Mouse (Mus musculus) brown adipose tissue, adult 24 weeks (tissue): ENCODE data around the gene Teddm3. TPM values are rescaled to one million over a fixed set of nuclear protein-coding genes. Genes with fewer than 3 reads are reported as not detected.
"Not testable (repeated sequence)": the region's sequence is repeated elsewhere in the genome, so short reads cannot be mapped to it uniquely, and the experiment has no call there.

Experiments used
- H3K27ac ChIP-seq: fragments of 200-500 bp; replicated peaks from 2 replicates; pipeline ENCODE4 v1.5.1; 2012; ENCODE audit warnings: low read depth, mild to moderate bottlenecking, low read length
- H3K4me1 ChIP-seq: fragments of 200-500 bp; 2 replicates; pipeline ENCODE4 v1.6.1; 2012; ENCODE audit warnings: low read length, mixed read lengths; ENCODE audit not compliant: control insufficient read depth, insufficient read depth, insufficient read length
- H3K4me3 ChIP-seq: fragments of 200-500 bp; 2 replicates; pipeline ENCODE4 v1.5.1; 2012; ENCODE audit warnings: low read depth, mild to moderate bottlenecking, low read length, moderate library complexity; ENCODE audit not compliant: insufficient read depth
- polyA plus RNA-seq: library from polyadenylated mRNA; stranded (reverse); fragments of >200 nt; gene quantifications from 2 replicates; pipeline ENCODE4 v1.2.4, GENCODE M21; 2012; ENCODE audit not compliant: missing spikeins, insufficient read depth, insufficient read length

Teddm3 gene
- polyA plus RNA-seq: not detected in 2 replicates

DNA sequence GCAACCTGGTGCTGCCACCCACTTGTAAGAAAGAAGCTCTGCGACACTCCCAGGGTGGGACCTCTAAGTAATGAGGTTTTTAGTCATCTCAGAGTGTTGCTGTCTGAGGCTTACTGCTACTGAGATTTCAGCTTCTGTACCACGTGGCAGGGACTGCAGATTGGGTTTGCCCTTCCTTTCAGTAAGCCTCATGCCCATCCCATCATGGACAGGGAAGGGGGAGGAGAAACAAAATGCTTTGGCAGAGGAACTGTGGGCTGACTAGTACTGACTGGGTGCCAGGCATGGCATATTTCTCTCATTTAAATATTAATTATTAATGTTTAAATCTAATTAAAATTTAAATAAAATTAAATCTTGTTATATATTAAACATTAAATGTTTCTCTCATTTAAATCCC, at the start of gene Teddm3:
Gene Teddm3 (minus strand): TSS at position 101 of the 400 bp plus-strand sequence.
- not testable (repeated sequence) for H3K4me3 ChIP-seq, H3K27ac ChIP-seq, H3K4me1 ChIP-seq

GRCm38 (mm10) chr16:21202731-21203130, 48.9 kb upstream of the Teddm3 start:
- H3K27ac ChIP-seq: no peak overlapping the region
- H3K4me3 ChIP-seq: no peak overlapping the region
- H3K4me1 ChIP-seq: no peaks in the 10 kb centered on the region

DNA sequence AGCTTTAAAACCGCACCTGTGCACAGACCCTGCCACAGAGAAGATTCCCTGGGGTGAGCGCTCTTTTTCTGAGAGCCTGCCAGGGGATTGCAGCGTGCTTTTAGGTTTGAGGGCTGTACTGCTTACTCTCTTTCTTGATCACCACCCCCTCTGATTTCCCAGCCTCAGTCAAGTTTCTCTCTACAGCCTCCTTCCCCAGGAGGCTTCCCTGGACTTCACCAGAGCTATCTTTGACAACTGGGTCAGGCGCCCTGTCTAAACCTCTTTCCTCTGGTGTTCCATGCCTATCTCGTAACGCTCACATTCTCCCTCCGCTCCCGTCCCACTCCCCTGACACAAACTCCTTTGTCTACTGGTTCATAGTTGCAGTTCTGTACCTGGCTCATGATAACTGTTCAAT, 45.6 kb upstream of the Teddm3 start:
- Histone ChIP-seq H3K27ac (no peak overlapping the region), H3K4me1 (no peaks in the 10 kb centered on the region), H3K4me3 (no peak overlapping the region)

DNA sequence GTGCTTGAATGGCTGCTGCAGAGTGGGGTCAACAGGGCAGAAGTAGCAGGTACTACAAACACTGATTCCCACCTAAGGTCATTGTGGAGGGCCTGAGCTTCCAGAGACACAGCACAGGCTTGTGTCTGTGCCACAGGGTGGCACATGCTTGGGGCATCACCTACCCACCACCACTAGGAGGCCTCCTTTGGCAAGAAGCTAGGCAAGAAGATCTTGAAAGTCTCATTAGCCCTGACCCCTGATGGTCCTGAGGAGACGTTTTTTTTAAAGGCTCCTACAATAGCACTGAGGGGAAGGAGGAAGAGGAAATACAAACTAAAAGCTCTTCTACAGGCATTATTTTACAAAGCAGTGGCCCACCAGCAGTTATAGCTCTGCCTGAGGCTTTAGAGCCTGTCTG, 44.7 kb upstream of the Teddm3 start:
- Histone ChIP-seq H3K4me3 (no peak overlapping the region), H3K27ac (no peak overlapping the region), H3K4me1 (no peaks in the 10 kb centered on the region)

DNA sequence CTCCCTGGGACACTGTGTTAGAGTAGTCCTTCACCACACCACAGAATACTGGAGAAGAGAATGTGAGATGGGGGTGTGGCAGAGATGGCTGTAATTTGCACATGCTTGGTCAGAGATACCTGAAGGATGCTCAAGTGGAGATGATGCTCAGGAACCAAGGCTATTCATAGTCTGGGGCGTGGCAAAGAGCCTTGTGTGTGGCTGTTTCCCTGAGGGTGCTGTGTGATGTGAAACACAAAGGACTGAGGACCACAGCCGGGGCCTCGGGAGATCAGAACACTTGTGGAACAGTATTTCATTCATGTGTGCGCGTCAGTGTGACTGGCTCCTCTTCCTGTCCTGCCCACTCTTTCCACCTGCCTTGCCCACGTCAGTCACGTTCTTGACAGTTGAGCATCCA, 44.2 kb upstream of the Teddm3 start:
- H3K4me3 ChIP-seq: no peak overlapping the region
- H3K4me1 ChIP-seq: no peaks in the 10 kb centered on the region
- no peak overlapping the region for H3K27ac ChIP-seq

- Histone ChIP-seq H3K4me1 (no peaks in the 10 kb centered on the region), H3K4me3 (no peak overlapping the region), H3K27ac (no peak overlapping the region)
Measured at GRCm38 (mm10) chr16:21197542-21197941, 43.7 kb upstream of the Teddm3 start.

GRCm38 (mm10) chr16:21196576-21196975, 42.8 kb upstream of the Teddm3 start:
- H3K4me3 ChIP-seq: no peak overlapping the region
- H3K27ac ChIP-seq: no peak overlapping the region
- no peaks in the 10 kb centered on the region for H3K4me1 ChIP-seq

GRCm38 (mm10) chr16:21195260-21195866, 41.6 kb upstream of the Teddm3 start:
- H3K4me1 ChIP-seq: no peaks in the 10 kb centered on the region
- H3K27ac ChIP-seq: no peak overlapping the region
- no peak overlapping the region for H3K4me3 ChIP-seq

DNA sequence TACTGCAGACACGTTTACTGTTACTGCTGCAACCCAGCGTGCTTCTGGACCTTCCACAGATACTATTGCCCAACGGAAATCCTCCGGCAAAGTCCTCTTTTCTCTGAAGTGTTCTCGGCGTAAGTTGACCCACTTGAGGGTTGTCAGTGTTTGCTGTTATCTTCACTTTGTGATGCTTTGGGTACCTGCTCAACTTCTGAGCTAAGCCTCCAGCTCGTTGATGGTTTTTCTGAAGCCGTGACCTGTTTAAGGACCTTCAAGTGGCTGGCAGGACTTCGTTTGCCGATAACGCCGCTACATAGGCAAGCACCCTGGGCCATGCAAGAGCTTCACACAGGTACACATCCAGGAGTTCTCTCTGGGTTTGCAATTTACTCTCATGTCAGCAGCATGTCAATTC, 40.4 kb upstream of the Teddm3 start:
- H3K27ac ChIP-seq: no peak overlapping the region
- H3K4me3 ChIP-seq: no peak overlapping the region
- no peaks in the 10 kb centered on the region for H3K4me1 ChIP-seq

GRCm38 (mm10) chr16:21192509-21193354, 38.9 kb upstream of the Teddm3 start:
- H3K4me3 ChIP-seq: no peak overlapping the region
- no peaks in the 10 kb centered on the region for H3K4me1 ChIP-seq
- no peak overlapping the region for H3K27ac ChIP-seq

GRCm38 (mm10) chr16:21191569-21191968, 37.8 kb upstream of the Teddm3 start:
- no peak overlapping the region for H3K27ac ChIP-seq
- H3K4me1 ChIP-seq: no peaks in the 10 kb centered on the region
- H3K4me3 ChIP-seq: no peak overlapping the region

DNA sequence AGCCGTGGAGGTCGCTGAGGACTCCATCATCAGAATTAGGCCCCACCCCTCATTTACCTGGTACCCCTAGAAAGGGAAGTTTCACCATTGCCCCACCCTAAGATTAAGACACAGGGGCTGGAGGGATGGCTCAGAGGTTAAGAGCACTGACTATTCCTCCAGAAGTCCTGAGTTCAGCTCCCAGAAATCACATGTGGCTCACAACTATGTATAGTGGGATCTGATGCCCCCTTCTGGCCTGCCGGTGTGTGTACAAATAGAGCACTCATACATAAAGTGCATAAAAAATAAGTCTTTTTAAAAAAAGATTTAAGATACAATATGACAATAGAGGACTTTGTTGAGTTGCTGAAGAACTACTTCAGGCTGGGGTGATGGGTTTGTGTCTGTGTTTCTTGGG, 34.5 kb upstream of the Teddm3 start:
- no peak overlapping the region for H3K4me3 ChIP-seq
- H3K4me1 ChIP-seq: no peaks in the 10 kb centered on the region
- H3K27ac ChIP-seq: no peak overlapping the region

DNA sequence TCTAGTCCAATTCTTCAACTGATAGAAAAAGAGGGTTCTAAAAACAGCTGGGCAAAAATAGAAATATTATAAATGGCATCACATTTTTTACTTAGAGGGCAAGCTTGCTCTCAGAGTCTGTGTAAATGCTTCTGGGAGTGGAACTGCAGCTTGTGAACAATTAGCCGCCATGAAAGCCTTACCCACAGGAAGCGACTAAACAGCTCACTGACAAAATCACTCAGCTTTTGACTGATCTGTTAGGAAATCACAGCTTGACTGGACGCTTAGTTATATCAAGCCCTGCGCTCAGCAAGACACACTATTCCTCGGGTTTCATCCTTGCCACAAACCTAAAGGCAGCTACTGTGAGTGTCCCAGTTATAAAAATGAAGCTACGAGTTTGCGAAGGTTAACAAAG, 33.8 kb upstream of the Teddm3 start:
- no peaks in the 10 kb centered on the region for H3K4me1 ChIP-seq

GRCm38 (mm10) chr16:21184697-21185096, 30.9 kb upstream of the Teddm3 start:
- no peak overlapping the region for H3K27ac ChIP-seq
- H3K4me3 ChIP-seq: no peak overlapping the region
- no peaks in the 10 kb centered on the region for H3K4me1 ChIP-seq

More for the DNA sequence above, 33.8 kb upstream of the Teddm3 start:
- Histone ChIP-seq H3K27ac (no peak overlapping the region), H3K4me3 (no peak overlapping the region)

DNA sequence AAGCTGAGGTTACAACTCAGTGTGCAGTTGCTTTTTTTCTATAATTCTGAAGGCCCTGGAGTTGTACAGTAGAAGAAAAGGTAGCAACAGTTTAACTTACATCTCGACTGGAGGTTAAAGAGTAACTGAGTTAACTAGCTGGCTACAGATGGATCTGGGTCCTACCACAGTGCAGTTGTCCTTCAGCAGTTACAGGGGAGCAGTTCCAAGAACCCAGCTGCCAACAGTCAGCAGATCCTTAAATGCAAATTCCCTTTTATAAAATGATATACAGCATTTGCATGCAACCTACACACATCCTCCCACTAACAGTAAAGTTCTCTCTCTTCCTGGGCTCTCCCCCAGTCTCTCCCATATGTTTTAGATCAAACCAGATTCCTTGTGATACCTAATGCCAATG, 28.3 kb upstream of the Teddm3 start:
- H3K4me1 ChIP-seq: no peaks in the 10 kb centered on the region
- H3K27ac ChIP-seq: no peak overlapping the region
- H3K4me3 ChIP-seq: no peak overlapping the region

DNA sequence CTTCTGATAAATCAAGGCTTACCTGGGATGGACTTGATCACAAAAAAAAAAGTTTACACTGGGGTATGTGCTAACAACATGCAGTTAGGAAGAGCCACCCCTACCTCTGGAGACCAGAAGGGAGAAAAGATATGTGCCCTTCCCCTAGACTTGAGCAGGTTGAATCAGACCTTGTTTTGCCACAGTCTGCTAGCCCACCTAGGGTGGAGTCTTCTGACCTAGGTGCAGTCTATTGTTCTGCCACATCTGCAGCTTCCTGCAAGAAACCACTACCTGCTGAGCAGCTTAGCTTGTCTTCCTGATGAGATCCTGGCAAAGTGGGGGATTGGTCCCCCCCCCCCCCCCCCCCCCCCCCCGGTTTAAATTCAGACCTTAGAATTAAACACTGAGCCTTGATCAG, 21.4 kb upstream of the Teddm3 start:
- Histone ChIP-seq H3K27ac (no peak overlapping the region), H3K4me3 (no peak overlapping the region), H3K4me1 (no peaks in the 10 kb centered on the region)
